Mouse (Mus musculus) kidney, adult 2 months (tissue): ENCODE data around the gene Trim61. TPM values are rescaled to one million over a fixed set of nuclear protein-coding genes. Genes with fewer than 3 reads are reported as not detected.

Experiments
- DNase-seq: peaks from one replicate; pipeline ENCODE4 v3.0.0; 2021
- H3K27ac ChIP-seq: fragments of 200-500 bp; 2 replicates; pipeline ENCODE4 v1.5.1; 2012; ENCODE audit warnings: low read depth, low read length, control low read depth, inconsistent platforms; ENCODE audit not compliant: insufficient read depth
- H3K27me3 ChIP-seq: fragments of 200-500 bp; replicated peaks from 2 replicates; pipeline ENCODE4 v1.6.1; 2012; ENCODE audit warnings: mild to moderate bottlenecking, moderate library complexity, low read length, inconsistent platforms; ENCODE audit not compliant: control insufficient read depth, insufficient read depth
- H3K36me3 ChIP-seq: fragments of 200-500 bp; 2 replicates; pipeline ENCODE4 v1.6.1; 2012; ENCODE audit warnings: mild to moderate bottlenecking, moderate library complexity, low read length, inconsistent platforms; ENCODE audit not compliant: control insufficient read depth, insufficient read depth
- H3K4me1 ChIP-seq: fragments of 200-500 bp; 2 replicates; pipeline ENCODE4 v1.6.1; 2011; ENCODE audit warnings: low read length; ENCODE audit not compliant: control insufficient read depth, insufficient read depth
- H3K4me3 ChIP-seq: fragments of 200-500 bp; 2 replicates; pipeline ENCODE4 v1.5.1; 2011; ENCODE audit warnings: mild to moderate bottlenecking, low read depth, low read length, control low read depth; ENCODE audit not compliant: insufficient read depth
- CTCF ChIP-seq: fragments of 200-500 bp; conservative IDR thresholded peaks from 2 replicates; pipeline ENCODE4 v1.5.1; 2011; ENCODE audit warnings: low read depth, mild to moderate bottlenecking, control low read depth, low read length, moderate library complexity, mixed read lengths; ENCODE audit not compliant: insufficient read depth, insufficient read length
- POLR2A ChIP-seq: fragments of 200-500 bp; IDR thresholded peaks from one replicate; pipeline ENCODE4 v1.6.1; 2011; ENCODE audit warnings: low read depth, low read length, control low read depth
- WGBS: fragments of 180-500 bp; shearing (Covaris S2); methylation state at CpG from one replicate; pipeline ENCODE4 v1.1.7; 2018; 5-methylcytosine and 5-hydroxymethylcytosine counted together
- polyA plus RNA-seq: library from polyadenylated mRNA; depleted of rRNA; stranded (reverse); fragments of >200 nt; gene quantifications from 2 replicates; pipeline ENCODE4 v1.2.3, GENCODE M21; 2012

The Trim61 gene
- polyA plus RNA-seq, 1 experiment: 0.69 TPM

DNA sequence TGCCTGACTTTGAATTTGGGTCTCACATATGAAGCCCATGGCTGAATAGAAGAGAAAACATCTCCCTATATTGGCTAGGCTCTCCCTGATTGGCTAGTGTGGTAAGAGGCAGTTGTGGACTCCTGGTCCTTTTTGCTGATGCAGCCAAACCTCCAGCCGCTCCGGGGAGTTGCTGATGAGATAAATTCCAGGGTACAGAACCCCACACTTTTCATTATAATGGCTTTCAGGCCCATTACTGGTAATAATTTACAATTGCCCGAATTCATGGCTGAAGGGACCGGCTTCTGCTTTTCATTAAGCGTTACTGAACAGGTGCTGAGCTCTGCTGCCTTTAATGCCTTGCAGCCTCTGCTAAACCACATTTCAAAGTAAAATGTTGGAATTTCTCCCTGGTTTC, 35.6 kb upstream of the Trim61 start:
- 28% methylated on average over 5 of the region's 5 CpGs for WGBS
- H3K4me3 ChIP-seq: no peak overlapping the region
- TF ChIP-seq POLR2A (no peak), CTCF (no peak)
- DNase-seq: no peak
- H3K36me3 ChIP-seq: no peaks in the 10 kb centered on the region
- H3K4me1 ChIP-seq: no peaks in the 10 kb centered on the region
- no peaks in the 10 kb centered on the region for H3K27me3 ChIP-seq
- H3K27ac ChIP-seq: no peak overlapping the region

DNA sequence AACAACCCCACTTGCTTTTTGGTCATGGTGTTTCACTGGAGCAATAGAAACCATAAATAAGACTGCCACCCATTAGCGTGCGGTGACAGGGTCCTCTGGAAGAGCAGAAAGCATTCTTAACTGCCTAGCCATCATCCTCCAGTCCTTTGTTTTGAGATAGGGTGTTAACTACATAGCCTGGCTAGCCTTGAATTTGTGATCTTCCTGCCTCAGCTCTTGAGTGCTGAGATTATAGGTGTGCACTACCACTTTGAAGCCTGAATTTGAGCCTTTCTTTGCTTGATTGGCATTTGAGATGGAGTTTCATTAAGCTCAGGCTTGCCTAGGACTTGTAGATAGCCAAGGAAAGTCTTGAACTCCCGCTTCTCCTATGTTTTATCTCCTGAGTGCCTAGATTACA, 35.2 kb upstream of the Trim61 start:
- 82% methylated on average over 3 of the region's 3 CpGs for WGBS
- no peak for DNase-seq
- Histone ChIP-seq H3K27me3 (no peaks in the 10 kb centered on the region), H3K27ac (no peak overlapping the region), H3K4me1 (no peaks in the 10 kb centered on the region), H3K4me3 (no peak overlapping the region), H3K36me3 (no peaks in the 10 kb centered on the region)
- no peak for TF ChIP-seq CTCF
- no peak for TF ChIP-seq POLR2A

DNA sequence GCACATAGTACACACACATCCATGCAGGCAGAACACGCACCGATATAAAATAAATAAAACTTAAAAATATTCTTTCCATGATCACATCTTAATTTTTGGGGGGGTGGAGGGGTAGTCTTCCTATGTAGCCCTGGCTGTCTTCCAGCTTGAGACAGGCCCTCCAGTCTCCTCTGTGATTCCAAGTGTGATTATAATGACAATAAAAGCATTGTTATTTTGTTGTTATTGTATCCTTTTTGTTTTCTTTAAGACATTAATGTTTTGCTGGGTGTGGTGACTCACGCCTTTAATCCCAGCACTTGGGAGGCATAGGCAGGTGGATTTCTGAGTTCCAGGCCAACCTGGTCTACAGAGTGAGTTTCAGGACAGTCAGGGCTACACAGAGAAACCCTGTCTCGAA, 29.5 kb upstream of the Trim61 start:
- H3K27ac ChIP-seq: no peak overlapping the region
- TF ChIP-seq POLR2A (no peak), CTCF (no peak)
- WGBS: 88% methylated on average over 4 of the region's 4 CpGs
- H3K27me3 ChIP-seq: no peaks in the 10 kb centered on the region
- H3K36me3 ChIP-seq: no peaks in the 10 kb centered on the region
- no peak for DNase-seq
- no peak overlapping the region for H3K4me3 ChIP-seq
- H3K4me1 ChIP-seq: no peaks in the 10 kb centered on the region

DNA sequence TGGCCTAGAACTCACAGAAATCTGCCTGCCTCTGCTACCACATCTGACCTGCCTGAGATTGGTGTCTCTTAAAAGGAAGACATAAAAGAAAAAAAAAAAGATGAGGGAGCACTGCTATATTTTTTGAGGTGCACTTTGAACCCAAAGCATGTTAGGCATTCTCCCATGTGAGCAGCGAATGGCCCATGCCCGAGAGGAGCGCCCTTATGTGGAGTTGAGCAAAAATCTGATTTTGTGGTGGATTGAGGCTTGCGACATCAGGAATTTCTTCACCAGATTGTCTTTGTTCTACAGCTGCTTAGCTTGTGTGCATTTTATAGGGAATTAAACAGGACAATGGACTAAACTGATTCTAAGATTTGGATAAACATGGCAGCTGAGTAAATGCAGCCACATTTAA, 28.9 kb upstream of the Trim61 start:
- Histone ChIP-seq H3K27me3 (no peaks in the 10 kb centered on the region), H3K36me3 (no peaks in the 10 kb centered on the region), H3K4me3 (no peak overlapping the region), H3K27ac (no peak overlapping the region), H3K4me1 (no peaks in the 10 kb centered on the region)
- no peak for DNase-seq
- 94% methylated on average over 4 of the region's 4 CpGs for WGBS
- TF ChIP-seq CTCF: no peak
- no peak for TF ChIP-seq POLR2A

DNA sequence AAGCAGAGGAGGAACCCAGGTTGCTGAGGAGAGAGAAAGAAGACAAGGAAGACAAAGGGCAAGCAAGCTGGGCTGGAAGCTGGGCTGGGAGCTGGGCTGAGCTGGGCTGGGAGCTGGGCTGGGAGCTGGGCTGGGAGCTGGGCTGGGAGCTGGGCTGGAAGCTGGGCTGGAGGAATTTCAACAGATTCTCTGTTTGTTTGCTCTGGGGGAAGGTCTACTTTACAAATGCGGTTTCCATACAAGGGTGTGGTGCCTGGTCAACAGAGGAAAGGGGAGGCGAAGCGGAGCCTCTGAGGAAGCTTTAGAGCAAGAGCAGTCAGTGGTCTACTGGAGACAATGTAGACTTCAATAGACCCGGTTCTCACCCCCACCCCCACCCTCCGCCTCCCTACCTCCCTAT, 28.2 kb upstream of the Trim61 start:
- TF ChIP-seq POLR2A: no peak
- no peak for TF ChIP-seq CTCF
- DNase-seq: no peak
- H3K4me1 ChIP-seq: no peaks in the 10 kb centered on the region
- WGBS: 71% methylated on average over 5 of the region's 5 CpGs
- H3K27me3 ChIP-seq: no peaks in the 10 kb centered on the region
- H3K27ac ChIP-seq: no peak overlapping the region
- no peaks in the 10 kb centered on the region for H3K36me3 ChIP-seq
- no peak overlapping the region for H3K4me3 ChIP-seq

DNA sequence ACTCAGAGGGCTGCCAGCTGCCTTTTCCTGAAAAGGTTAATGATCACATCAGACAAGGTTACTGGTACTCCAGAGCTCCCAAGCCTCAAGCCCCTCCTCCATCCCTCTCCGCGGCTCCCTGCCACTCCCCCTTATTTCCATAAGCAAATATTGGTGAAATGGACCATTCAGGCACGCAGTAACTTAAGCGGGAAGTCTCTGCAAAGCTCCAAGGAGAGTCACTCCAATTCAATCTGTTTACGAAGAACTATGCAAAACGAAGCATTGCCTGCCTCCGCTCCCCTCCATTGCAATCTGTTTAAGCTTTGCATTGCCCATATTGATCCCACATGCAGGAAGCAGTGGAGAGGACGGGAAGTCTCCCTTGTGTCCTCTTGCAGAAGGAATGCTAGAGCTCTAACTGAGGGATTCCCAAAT, 18.8 kb upstream of the Trim61 start, which contains the start of gene Apela:
Apela (minus strand) TSS at position 220 of the 417 bp plus-strand sequence.
- peak; percentile 77 for DNase-seq
- TF ChIP-seq CTCF (no peak), POLR2A (no peak)
- Histone ChIP-seq H3K4me3 (peak within 1 kb of the TSS; percentile 44), H3K27ac (peak within 1 kb of the TSS; percentile 59), H3K27me3 (no peaks in the 10 kb centered on the region), H3K36me3 (no peaks in the 10 kb centered on the region), H3K4me1 (peaks cover 3% of the 10 kb centered on the region; the same call in 1 of the 2 replicates)
- WGBS: under 1% methylated on average over 8 of the region's 8 CpGs

DNA sequence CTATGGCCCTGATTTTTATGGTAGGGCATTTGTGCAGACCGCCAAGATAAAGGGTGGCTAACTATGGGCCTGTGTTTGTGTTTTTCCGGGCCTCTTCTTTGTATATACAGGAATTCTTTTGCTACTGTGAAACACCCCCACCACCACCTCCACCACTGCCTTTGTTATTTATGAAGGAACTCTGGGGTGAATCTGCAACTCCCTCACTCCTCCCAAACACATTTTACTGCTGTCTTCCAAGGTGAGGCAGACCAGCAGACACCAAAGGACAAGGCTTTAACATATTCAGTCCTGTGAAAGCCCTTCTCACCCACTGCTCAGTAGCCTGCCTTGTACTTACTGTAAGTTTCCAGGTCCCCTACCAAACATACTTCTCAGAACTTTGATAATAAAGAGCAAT, 15.8 kb upstream of the Trim61 start:
- TF ChIP-seq POLR2A (no peak), CTCF (no peak)
- H3K27ac ChIP-seq: peak overlapping the region; percentile 51; the same call in 1 of the 2 replicates
- no peaks in the 10 kb centered on the region for H3K36me3 ChIP-seq
- no peaks in the 10 kb centered on the region for H3K27me3 ChIP-seq
- WGBS: 51% methylated on average over 2 of the region's 2 CpGs
- peaks cover 8% of the 10 kb centered on the region; the same call in 1 of the 2 replicates for H3K4me1 ChIP-seq
- H3K4me3 ChIP-seq: no peak overlapping the region
- DNase-seq: no peak
